Mouse (Mus musculus): Measurements from ENCODE around the gene Cenpx. TPM values are rescaled to one million over a fixed set of nuclear protein-coding genes. Genes with fewer than 3 reads are reported as not detected.

The Cenpx gene
- 91.5 TPM for polyA plus RNA-seq (2014; fragmentation: Illumina TruSeq; extraction: RNeasy Lipid Tissue Mini Kit (QIAGEN cat#74804); ENCODE audit: low read depth, low replicate concordance)

GRCm38 (mm10) chr11:120713580-120714518 lies at the start of gene Cenpx, which contains the start of gene Lrrc45:
TSS of gene Cenpx (minus strand) at chr11:120713738.
TSS of gene Lrrc45 (plus strand) at chr11:120713925.

GRCm38 (mm10) chr11:120762672-120763041 lies 49.1 kb upstream of the Cenpx start, which contains the start of gene Hmga1b:
TSS of gene Hmga1b (plus strand) at chr11:120762794.

GRCm38 (mm10) chr11:120731858-120732680 lies 18.5 kb upstream of the Cenpx start, which contains the start of gene Cbr2:
TSS of gene Cbr2 (minus strand) at chr11:120732114.

GRCm38 (mm10) chr11:120727169-120727527 lies 13.6 kb upstream of the Cenpx start, which contains the start of gene Dcxr:
TSS of gene Dcxr (minus strand) at chr11:120727281.

GRCm38 (mm10) chr11:120721124-120722066 lies 7.9 kb upstream of the Cenpx start, which contains the start of gene Rac3:
TSS of gene Rac3 (plus strand) at chr11:120721470.

GRCm38 (mm10) chr11:120672687-120673593 lies 40.6 kb downstream of the Cenpx start, which contains the start of gene Aspscr1:
TSS of gene Aspscr1 (plus strand) at chr11:120672973.

GRCm38 (mm10) chr11:120661076-120661460 lies 52.5 kb downstream of the Cenpx start, which contains the start of gene Notum:
TSS of gene Notum (minus strand) at chr11:120661175.

Other genes with a start within 250 kb of the Cenpx start
- 23.1 TPM for gene Arl16, start 246.1 kb downstream of the Cenpx start, polyA plus RNA-seq (2014; fragmentation: Illumina TruSeq; extraction: RNeasy Lipid Tissue Mini Kit (QIAGEN cat#74804); ENCODE audit: low read depth, low replicate concordance)
- gene Mrpl12, start 229.1 kb downstream of the Cenpx start, polyA plus RNA-seq (2014; fragmentation: Illumina TruSeq; extraction: RNeasy Lipid Tissue Mini Kit (QIAGEN cat#74804); ENCODE audit: low read depth, low replicate concordance): 58.6 TPM
- 127 TPM for gene Slc25a10, start 221.9 kb downstream of the Cenpx start, polyA plus RNA-seq (2014; fragmentation: Illumina TruSeq; extraction: RNeasy Lipid Tissue Mini Kit (QIAGEN cat#74804); ENCODE audit: low read depth, low replicate concordance)
- gene Gcgr, start 183.0 kb downstream of the Cenpx start, polyA plus RNA-seq (2014; fragmentation: Illumina TruSeq; extraction: RNeasy Lipid Tissue Mini Kit (QIAGEN cat#74804); ENCODE audit: low read depth, low replicate concordance): 0.86 TPM
- 110 TPM for gene Mcrip1, start 164.0 kb downstream of the Cenpx start, polyA plus RNA-seq (2014; fragmentation: Illumina TruSeq; extraction: RNeasy Lipid Tissue Mini Kit (QIAGEN cat#74804); ENCODE audit: low read depth, low replicate concordance)
- not detected for gene Ppp1r27, start 162.6 kb downstream of the Cenpx start, polyA plus RNA-seq (2014; fragmentation: Illumina TruSeq; extraction: RNeasy Lipid Tissue Mini Kit (QIAGEN cat#74804); ENCODE audit: low read depth, low replicate concordance)
- 519 TPM for gene P4hb, start 140.5 kb downstream of the Cenpx start, polyA plus RNA-seq (2014; fragmentation: Illumina TruSeq; extraction: RNeasy Lipid Tissue Mini Kit (QIAGEN cat#74804); ENCODE audit: low read depth, low replicate concordance)
- gene Arhgdia, start 132.1 kb downstream of the Cenpx start, polyA plus RNA-seq (2014; fragmentation: Illumina TruSeq; extraction: RNeasy Lipid Tissue Mini Kit (QIAGEN cat#74804); ENCODE audit: low read depth, low replicate concordance): 356 TPM
- gene Alyref, start 115.4 kb downstream of the Cenpx start, polyA plus RNA-seq (2014; fragmentation: Illumina TruSeq; extraction: RNeasy Lipid Tissue Mini Kit (QIAGEN cat#74804); ENCODE audit: low read depth, low replicate concordance): 39.4 TPM
- 47.3 TPM for gene Anapc11, start 115.3 kb downstream of the Cenpx start, polyA plus RNA-seq (2014; fragmentation: Illumina TruSeq; extraction: RNeasy Lipid Tissue Mini Kit (QIAGEN cat#74804); ENCODE audit: low read depth, low replicate concordance)
- not detected for gene Npb, start 105.3 kb downstream of the Cenpx start, polyA plus RNA-seq (2014; fragmentation: Illumina TruSeq; extraction: RNeasy Lipid Tissue Mini Kit (QIAGEN cat#74804); ENCODE audit: low read depth, low replicate concordance)
- 83.9 TPM for gene Pcyt2, start 95.8 kb downstream of the Cenpx start, polyA plus RNA-seq (2014; fragmentation: Illumina TruSeq; extraction: RNeasy Lipid Tissue Mini Kit (QIAGEN cat#74804); ENCODE audit: low read depth, low replicate concordance)
- 40.4 TPM for gene Sirt7, start 88.5 kb downstream of the Cenpx start, polyA plus RNA-seq (2014; fragmentation: Illumina TruSeq; extraction: RNeasy Lipid Tissue Mini Kit (QIAGEN cat#74804); ENCODE audit: low read depth, low replicate concordance)
- gene Mafg, start 80.1 kb downstream of the Cenpx start, polyA plus RNA-seq (2014; fragmentation: Illumina TruSeq; extraction: RNeasy Lipid Tissue Mini Kit (QIAGEN cat#74804); ENCODE audit: low read depth, low replicate concordance): 66.7 TPM
- gene Pycr1, start 70.0 kb downstream of the Cenpx start, polyA plus RNA-seq (2014; fragmentation: Illumina TruSeq; extraction: RNeasy Lipid Tissue Mini Kit (QIAGEN cat#74804); ENCODE audit: low read depth, low replicate concordance): 4.0 TPM
- gene Myadml2, start 65.6 kb downstream of the Cenpx start, polyA plus RNA-seq (2014; fragmentation: Illumina TruSeq; extraction: RNeasy Lipid Tissue Mini Kit (QIAGEN cat#74804); ENCODE audit: low read depth, low replicate concordance): not detected
- gene Notum, start 52.6 kb downstream of the Cenpx start, polyA plus RNA-seq (2014; fragmentation: Illumina TruSeq; extraction: RNeasy Lipid Tissue Mini Kit (QIAGEN cat#74804); ENCODE audit: low read depth, low replicate concordance): 4.7 TPM
- gene Aspscr1, start 40.8 kb downstream of the Cenpx start, polyA plus RNA-seq (2014; fragmentation: Illumina TruSeq; extraction: RNeasy Lipid Tissue Mini Kit (QIAGEN cat#74804); ENCODE audit: low read depth, low replicate concordance): 76.1 TPM
- 40.3 TPM for gene Lrrc45, start 187 bp upstream of the Cenpx start, polyA plus RNA-seq (2014; fragmentation: Illumina TruSeq; extraction: RNeasy Lipid Tissue Mini Kit (QIAGEN cat#74804); ENCODE audit: low read depth, low replicate concordance)
- gene Rac3, start 7.7 kb upstream of the Cenpx start, polyA plus RNA-seq (2014; fragmentation: Illumina TruSeq; extraction: RNeasy Lipid Tissue Mini Kit (QIAGEN cat#74804); ENCODE audit: low read depth, low replicate concordance): 11.5 TPM
- 102 TPM for gene Dcxr, start 13.5 kb upstream of the Cenpx start, polyA plus RNA-seq (2014; fragmentation: Illumina TruSeq; extraction: RNeasy Lipid Tissue Mini Kit (QIAGEN cat#74804); ENCODE audit: low read depth, low replicate concordance)
- gene Cbr2, start 18.4 kb upstream of the Cenpx start, polyA plus RNA-seq (2014; fragmentation: Illumina TruSeq; extraction: RNeasy Lipid Tissue Mini Kit (QIAGEN cat#74804); ENCODE audit: low read depth, low replicate concordance): 65.7 TPM
- 114 TPM for gene Hmga1b, start 49.1 kb upstream of the Cenpx start, polyA plus RNA-seq (2014; fragmentation: Illumina TruSeq; extraction: RNeasy Lipid Tissue Mini Kit (QIAGEN cat#74804); ENCODE audit: low read depth, low replicate concordance)
- 25.6 TPM for gene Rfng, start 70.5 kb upstream of the Cenpx start, polyA plus RNA-seq (2014; fragmentation: Illumina TruSeq; extraction: RNeasy Lipid Tissue Mini Kit (QIAGEN cat#74804); ENCODE audit: low read depth, low replicate concordance)
- 114 TPM for gene Gps1, start 70.5 kb upstream of the Cenpx start, polyA plus RNA-seq (2014; fragmentation: Illumina TruSeq; extraction: RNeasy Lipid Tissue Mini Kit (QIAGEN cat#74804); ENCODE audit: low read depth, low replicate concordance)
- gene Dus1l, start 82.7 kb upstream of the Cenpx start, polyA plus RNA-seq (2014; fragmentation: Illumina TruSeq; extraction: RNeasy Lipid Tissue Mini Kit (QIAGEN cat#74804); ENCODE audit: low read depth, low replicate concordance): 30.9 TPM
- 426 TPM for gene Fasn, start 110.8 kb upstream of the Cenpx start, polyA plus RNA-seq (2014; fragmentation: Illumina TruSeq; extraction: RNeasy Lipid Tissue Mini Kit (QIAGEN cat#74804); ENCODE audit: low read depth, low replicate concordance)
- 12.8 TPM for gene Ccdc57, start 219.1 kb upstream of the Cenpx start, polyA plus RNA-seq (2014; fragmentation: Illumina TruSeq; extraction: RNeasy Lipid Tissue Mini Kit (QIAGEN cat#74804); ENCODE audit: low read depth, low replicate concordance)
- gene Slc16a3, start 234.7 kb upstream of the Cenpx start, polyA plus RNA-seq (2014; fragmentation: Illumina TruSeq; extraction: RNeasy Lipid Tissue Mini Kit (QIAGEN cat#74804); ENCODE audit: low read depth, low replicate concordance): 10.3 TPM